Mouse (Mus musculus) neural tube, embryonic 11.5 days (tissue): Measurements from ENCODE around the gene Kcmf1. TPM values are rescaled to one million over a fixed set of nuclear protein-coding genes. Genes with fewer than 3 reads are reported as not detected.
"Not testable (repeated sequence)": the region's sequence is repeated elsewhere in the genome, so short reads cannot be mapped to it uniquely, and the experiment has no call there.

ENCODE experiments used
- ATAC-seq: fragments of 200-750 bp; cut with Nextera tagmentation; 2 replicates; pipeline ENCODE4 v1.8.0; 2017; ENCODE audit warnings: moderate number of reproducible peaks, mild to moderate bottlenecking, moderate TSS enrichment, moderate library complexity; ENCODE audit not compliant: insufficient read depth, low FRiP score, low TSS enrichment
- DNase-seq: peaks from one replicate; pipeline ENCODE4 v3.0.0-alpha.2; 2015; ENCODE audit warnings: low spot score
- H3K27ac ChIP-seq: fragments of 300-500 bp; sonication (generic); 2 replicates; pipeline ENCODE4 v1.5.1; 2014; ENCODE audit warnings: low read depth, mild to moderate bottlenecking, low read length
- H3K27me3 ChIP-seq: fragments of 300-500 bp; sonication (generic); 2 replicates; pipeline ENCODE4 v1.6.1; 2014; ENCODE audit warnings: mild to moderate bottlenecking, low read length, mixed read lengths; ENCODE audit not compliant: control insufficient read depth, insufficient read depth
- H3K36me3 ChIP-seq: fragments of 300-500 bp; sonication (generic); 2 replicates; pipeline ENCODE4 v1.6.1; 2014; ENCODE audit warnings: mild to moderate bottlenecking, low read length, moderate library complexity, mixed read lengths; ENCODE audit not compliant: control insufficient read depth, insufficient read depth
- H3K4me1 ChIP-seq: fragments of 300-500 bp; sonication (generic); 2 replicates; pipeline ENCODE4 v1.6.1; 2014; ENCODE audit warnings: low read length, mixed read lengths; ENCODE audit not compliant: control insufficient read depth, insufficient read depth
- H3K4me2 ChIP-seq: fragments of 300-500 bp; sonication (generic); 2 replicates; pipeline ENCODE4 v1.6.1; 2014; ENCODE audit warnings: low read depth, mild to moderate bottlenecking, moderate library complexity
- H3K4me3 ChIP-seq: fragments of 300-500 bp; sonication (generic); 2 replicates; pipeline ENCODE4 v1.5.1; 2014; ENCODE audit warnings: low read depth, low read length
- H3K9ac ChIP-seq: fragments of 300-500 bp; sonication (generic); 2 replicates; pipeline ENCODE4 v1.6.1; 2014; ENCODE audit warnings: mild to moderate bottlenecking, low read length
- H3K9me3 ChIP-seq: fragments of 300-500 bp; sonication (generic); 2 replicates; pipeline ENCODE4 v1.6.1; 2016; ENCODE audit warnings: low read length; ENCODE audit not compliant: control insufficient read depth
- WGBS: fragments of 180-500 bp; shearing (Covaris S2); extraction: QIAGEN DNeasy Blood & Tissue Kit; methylation state at CpG from one replicate; pipeline ENCODE4 v1.1.7; 2014; 5-methylcytosine and 5-hydroxymethylcytosine counted together
- polyA plus RNA-seq: library from polyadenylated mRNA; unstranded; fragments of >200 nt; fragmentation: Nextera tagmentation; extraction: Ambion mirVana; gene quantifications from 2 replicates; pipeline ENCODE4 v1.2.1, GENCODE M21; 2014

Gene Kcmf1
- polyA plus RNA-seq, 1 experiment from 2014 or later: 48.6 TPM

DNA sequence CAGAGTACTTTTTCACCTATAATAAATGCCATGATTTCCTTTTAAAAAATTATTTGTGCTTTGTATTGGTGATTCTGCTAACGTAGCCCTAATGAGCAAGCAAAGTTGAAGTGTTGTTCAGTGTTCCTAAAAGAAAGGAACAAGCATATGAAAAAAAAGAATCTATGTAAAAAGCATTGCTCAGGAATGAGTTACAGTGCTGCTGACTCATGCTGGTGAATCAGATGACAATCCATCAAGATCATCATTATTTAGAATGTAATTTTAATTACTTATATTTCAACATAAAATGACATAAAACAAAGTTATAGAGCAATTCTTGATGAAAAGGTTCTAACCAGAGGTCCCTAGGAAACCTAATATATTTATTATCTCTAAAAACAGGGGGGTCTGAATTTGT is 27.5 kb downstream of the Kcmf1 start:
- Histone ChIP-seq H3K4me1 (peaks cover 10% of the 10 kb centered on the region), H3K36me3 (no peaks in the 10 kb centered on the region), H3K27me3 (no peaks in the 10 kb centered on the region), H3K9ac (no peak overlapping the region), H3K4me3 (no peak overlapping the region), H3K4me2 (no peak overlapping the region), H3K27ac (no peak overlapping the region), H3K9me3 (no peaks in the 10 kb centered on the region)
- no peak for ATAC-seq
- no peak for DNase-seq
- 90% methylated on average over 1 of the region's 1 CpGs for WGBS

DNA sequence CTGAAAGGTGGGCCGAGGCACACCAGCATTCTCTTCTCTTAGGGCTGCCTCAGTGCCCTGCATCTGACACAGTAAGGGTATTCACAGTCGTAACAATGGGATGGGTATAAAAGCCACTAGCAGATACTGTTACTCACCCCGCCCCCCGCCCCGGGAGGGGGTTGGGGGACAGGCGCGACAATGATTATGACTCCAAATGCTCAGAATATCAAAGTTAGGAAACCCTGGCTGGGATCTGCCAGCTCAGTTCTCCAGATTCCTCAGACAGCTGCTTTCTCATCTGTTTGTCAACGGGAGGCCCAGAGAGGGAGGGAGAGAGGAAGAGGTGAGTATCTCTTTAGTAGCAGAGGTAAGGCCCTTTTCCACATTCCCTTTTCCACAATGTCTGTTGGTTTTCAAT is 30.2 kb downstream of the Kcmf1 start:
- Histone ChIP-seq H3K4me2 (no peak overlapping the region), H3K4me1 (peaks cover 10% of the 10 kb centered on the region), H3K36me3 (no peaks in the 10 kb centered on the region), H3K27ac (no peak overlapping the region), H3K9ac (no peak overlapping the region), H3K9me3 (no peaks in the 10 kb centered on the region), H3K4me3 (no peak overlapping the region), H3K27me3 (no peaks in the 10 kb centered on the region)
- 47% methylated on average over 8 of the region's 8 CpGs for WGBS
- DNase-seq: no peak
- ATAC-seq: no peak

DNA sequence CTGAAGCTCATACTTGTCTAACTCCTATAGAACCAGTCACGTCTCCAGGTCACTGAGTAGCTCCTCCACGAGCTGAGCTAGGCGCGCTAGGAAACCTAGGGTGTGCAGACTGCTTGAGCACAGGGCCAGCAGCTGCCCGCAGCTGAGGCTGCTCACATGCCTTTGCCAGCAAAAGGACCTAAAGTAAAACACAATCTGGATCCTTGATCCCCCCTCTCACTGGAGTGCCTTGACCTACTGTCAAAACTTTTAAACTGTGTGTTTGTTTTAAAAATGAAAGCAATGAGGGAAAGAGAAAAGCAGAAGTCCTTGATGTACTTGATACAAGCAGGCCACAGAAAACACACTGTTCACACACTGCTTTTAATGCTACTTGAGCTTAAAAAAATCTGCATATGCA is 31.1 kb downstream of the Kcmf1 start:
- WGBS: 89% methylated on average over 5 of the region's 5 CpGs
- H3K4me1 ChIP-seq: peaks cover 10% of the 10 kb centered on the region
- H3K9me3 ChIP-seq: no peaks in the 10 kb centered on the region
- no peak overlapping the region for H3K4me3 ChIP-seq
- DNase-seq: no peak
- H3K36me3 ChIP-seq: no peaks in the 10 kb centered on the region
- H3K27ac ChIP-seq: no peak overlapping the region
- H3K27me3 ChIP-seq: no peaks in the 10 kb centered on the region
- ATAC-seq: no peak
- no peak overlapping the region for H3K4me2 ChIP-seq
- no peak overlapping the region for H3K9ac ChIP-seq

DNA sequence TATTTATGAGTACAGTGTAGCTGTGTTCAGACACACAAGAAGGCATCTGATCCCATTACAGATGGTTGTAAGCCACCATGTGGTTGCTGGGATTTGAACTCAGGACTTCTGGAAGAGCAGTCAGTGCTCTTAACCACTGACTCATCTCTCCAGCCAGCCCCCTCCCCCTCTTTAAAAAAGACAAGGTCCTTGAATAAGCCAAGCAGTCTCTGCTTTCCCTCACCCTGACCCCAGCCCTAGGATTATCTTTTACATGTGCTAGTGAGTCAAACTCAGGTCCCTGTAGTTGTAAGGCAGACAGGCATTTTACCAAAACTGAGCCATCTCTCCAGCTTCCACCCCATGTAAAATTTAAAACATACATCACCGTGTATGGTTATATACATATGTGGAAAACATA is 32.0 kb downstream of the Kcmf1 start:
- Histone ChIP-seq H3K4me2 (no peak overlapping the region), H3K4me3 (no peak overlapping the region), H3K9me3 (no peaks in the 10 kb centered on the region), H3K4me1 (peaks cover 10% of the 10 kb centered on the region), H3K36me3 (no peaks in the 10 kb centered on the region), H3K9ac (no peak overlapping the region), H3K27me3 (no peaks in the 10 kb centered on the region), H3K27ac (no peak overlapping the region)
- DNase-seq (no peak), ATAC-seq (no peak)
- 94% methylated on average over 1 of the region's 1 CpGs for WGBS

- H3K27me3 ChIP-seq: no peaks in the 10 kb centered on the region
- WGBS: 92% methylated on average over 2 of the region's 2 CpGs
- no peaks in the 10 kb centered on the region for H3K36me3 ChIP-seq
- no peak overlapping the region for H3K4me3 ChIP-seq
- no peak for ATAC-seq
- no peaks in the 10 kb centered on the region for H3K9me3 ChIP-seq
- no peak overlapping the region for H3K9ac ChIP-seq
- H3K4me1 ChIP-seq: peaks cover 10% of the 10 kb centered on the region
- DNase-seq: no peak
- no peak overlapping the region for H3K4me2 ChIP-seq
- no peak overlapping the region for H3K27ac ChIP-seq
These were observed 33.5 kb downstream of the Kcmf1 start for GRCm38 (mm10) chr6:72866232-72866631.

DNA sequence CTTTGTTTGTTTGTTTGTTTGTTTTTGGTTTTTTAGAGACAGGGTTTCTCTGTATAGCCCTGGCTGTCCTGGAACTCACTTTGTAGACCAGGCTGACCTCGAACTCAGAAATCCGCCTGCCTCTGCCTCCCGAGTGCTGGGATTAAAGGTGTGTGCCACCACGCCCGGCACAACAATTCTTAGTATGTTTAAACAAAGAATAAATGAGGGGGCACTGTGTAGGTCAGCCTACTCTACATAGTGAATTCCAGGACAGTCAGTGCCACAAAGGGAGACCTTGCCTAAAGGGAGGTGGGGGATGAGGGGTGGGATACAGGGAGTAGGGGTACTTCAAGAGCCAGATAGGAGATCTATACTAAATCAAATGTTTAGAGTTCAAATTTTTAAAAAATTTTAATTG is 37.1 kb downstream of the Kcmf1 start:
- H3K27me3 ChIP-seq, DNase-seq, H3K4me2 ChIP-seq, H3K9me3 ChIP-seq, H3K27ac ChIP-seq, H3K4me3 ChIP-seq, ATAC-seq, H3K4me1 ChIP-seq, H3K9ac ChIP-seq, H3K36me3 ChIP-seq: not testable (repeated sequence)
- whole genome bisulfite sequencing: 91% methylated on average over 5 of the region's 5 CpGs

GRCm38 (mm10) chr6:72854256-72854655 is 45.5 kb downstream of the Kcmf1 start:
- no peaks in the 10 kb centered on the region for H3K4me1 ChIP-seq
- H3K27me3 ChIP-seq: no peaks in the 10 kb centered on the region
- H3K9ac ChIP-seq: no peak overlapping the region
- H3K4me3 ChIP-seq: no peak overlapping the region
- no peak for DNase-seq
- no peak overlapping the region for H3K4me2 ChIP-seq
- ATAC-seq: no peak
- H3K27ac ChIP-seq: no peak overlapping the region
- 89% methylated on average over 5 of the region's 5 CpGs for WGBS
- peaks cover 8% of the 10 kb centered on the region for H3K36me3 ChIP-seq
- no peaks in the 10 kb centered on the region for H3K9me3 ChIP-seq

DNA sequence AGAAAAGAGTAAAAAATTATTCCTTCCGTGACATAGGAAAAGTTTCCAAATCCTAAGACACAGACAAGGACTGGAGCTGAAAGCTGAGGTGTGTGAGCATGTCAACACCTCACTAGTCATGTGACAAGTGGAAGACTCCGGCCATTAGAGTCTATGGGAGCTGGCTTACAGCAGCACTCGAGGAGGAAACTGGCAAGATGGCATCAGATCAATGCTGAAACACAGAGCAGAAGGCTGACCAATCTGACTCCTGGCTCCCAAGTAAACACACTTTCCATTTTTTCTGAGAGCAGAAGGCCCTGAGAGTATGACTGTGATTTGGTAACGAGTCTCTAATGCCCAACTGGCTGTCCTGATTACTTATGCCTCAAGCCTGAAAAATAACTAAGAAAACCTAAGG is 47.6 kb downstream of the Kcmf1 start:
- Histone ChIP-seq H3K27ac (no peak overlapping the region), H3K36me3 (peaks cover 10% of the 10 kb centered on the region)
- WGBS: 88% methylated on average over 4 of the region's 4 CpGs

GRCm38 (mm10) chr6:72851633-72852032 is 48.1 kb downstream of the Kcmf1 start:
- H3K4me2 ChIP-seq: no peak overlapping the region
- H3K27me3 ChIP-seq: no peaks in the 10 kb centered on the region
- H3K9ac ChIP-seq: no peak overlapping the region
- peaks cover 10% of the 10 kb centered on the region for H3K36me3 ChIP-seq
- no peak overlapping the region for H3K4me3 ChIP-seq
- no peak overlapping the region for H3K27ac ChIP-seq
- DNase-seq (peak; percentile 44), ATAC-seq (no peak)
- H3K4me1 ChIP-seq: no peaks in the 10 kb centered on the region
- WGBS: 83% methylated on average over 5 of the region's 5 CpGs
- no peaks in the 10 kb centered on the region for H3K9me3 ChIP-seq

More for the DNA sequence above, 47.6 kb downstream of the Kcmf1 start:
- Histone ChIP-seq H3K4me2 (no peak overlapping the region), H3K9ac (no peak overlapping the region), H3K4me1 (no peaks in the 10 kb centered on the region), H3K27me3 (no peaks in the 10 kb centered on the region), H3K9me3 (no peaks in the 10 kb centered on the region), H3K4me3 (no peak overlapping the region)
- DNase-seq: no peak
- no peak for ATAC-seq
